Mouse (Mus musculus) neural tube, embryonic 15.5 days (tissue): ENCODE results near the gene Adh6a. TPM values are rescaled to one million over a fixed set of nuclear protein-coding genes. Genes with fewer than 3 reads are reported as not detected.

Experiments
- ATAC-seq: fragments of 200-750 bp; cut with Nextera tagmentation; 2 replicates; pipeline ENCODE4 v1.8.0; 2017; ENCODE audit warnings: mild to moderate bottlenecking, moderate TSS enrichment, moderate library complexity; ENCODE audit not compliant: low FRiP score
- H3K27ac ChIP-seq: fragments of 300-500 bp; sonication (generic); replicated peaks from 2 replicates; pipeline ENCODE4 v1.5.1; 2015; ENCODE audit warnings: mild to moderate bottlenecking, inconsistent platforms
- H3K27me3 ChIP-seq: fragments of 300-500 bp; sonication (generic); replicated peaks from 2 replicates; pipeline ENCODE4 v1.6.1; 2015; ENCODE audit warnings: inconsistent platforms
- H3K36me3 ChIP-seq: fragments of 300-500 bp; sonication (generic); 2 replicates; pipeline ENCODE4 v1.6.1; 2015; ENCODE audit warnings: inconsistent platforms
- H3K4me1 ChIP-seq: fragments of 300-500 bp; sonication (generic); 2 replicates; pipeline ENCODE4 v1.6.1; 2015; ENCODE audit warnings: inconsistent platforms
- H3K4me2 ChIP-seq: fragments of 300-500 bp; sonication (generic); 2 replicates; pipeline ENCODE4 v1.6.1; 2015; ENCODE audit warnings: inconsistent platforms, mild to moderate bottlenecking, moderate library complexity
- H3K4me3 ChIP-seq: fragments of 300-500 bp; sonication (generic); replicated peaks from 2 replicates; pipeline ENCODE4 v1.5.1; 2015; ENCODE audit warnings: mild to moderate bottlenecking, inconsistent platforms
- H3K9ac ChIP-seq: fragments of 300-500 bp; sonication (generic); replicated peaks from 2 replicates; pipeline ENCODE4 v1.6.1; 2015; ENCODE audit warnings: mild to moderate bottlenecking, inconsistent platforms
- H3K9me3 ChIP-seq: fragments of 300-500 bp; sonication (generic); replicated peaks from 2 replicates; pipeline ENCODE4 v1.6.1; 2016; ENCODE audit warnings: inconsistent platforms
- WGBS: fragments of 180-500 bp; shearing (Covaris S2); methylation state at CpG from one replicate; pipeline ENCODE4 v1.1.7; 2015; ENCODE audit warnings: mixed read lengths; 5-methylcytosine and 5-hydroxymethylcytosine counted together
- polyA plus RNA-seq: library from polyadenylated mRNA; unstranded; fragments of >200 nt; fragmentation: Nextera tagmentation; extraction: Ambion mirVana; gene quantifications from 2 replicates; pipeline ENCODE4 v1.2.1, GENCODE M21; 2015

Adh6a gene
- polyA plus RNA-seq, 1 experiment from 2014 or later, result 0.12 TPM

- Histone ChIP-seq H3K27ac (no peak overlapping the region), H3K4me2 (no peak overlapping the region), H3K4me1 (no peaks in the 10 kb centered on the region), H3K9ac (no peak overlapping the region), H3K9me3 (0 out of 2 replicates have a peak, but pooled peaks cover 11% of the 10 kb centered on the region), H3K36me3 (no peaks in the 10 kb centered on the region), H3K4me3 (no peak overlapping the region), H3K27me3 (no peaks in the 10 kb centered on the region)
- ATAC-seq, result no peak
- WGBS, result 89% methylated on average over 7 of the region's 7 CpGs
Measured at GRCm38 (mm10) chr3:138293298-138293895, 19.7 kb upstream of the Adh6a start.

GRCm38 (mm10) chr3:138300130-138300529, 13.0 kb upstream of the Adh6a start:
- ATAC-seq, result no peak
- Histone ChIP-seq H3K9ac (no peak overlapping the region), H3K27ac (no peak overlapping the region), H3K4me1 (0 out of 2 replicates have a peak, but pooled peaks cover 6% of the 10 kb centered on the region), H3K36me3 (no peaks in the 10 kb centered on the region), H3K4me3 (no peak overlapping the region), H3K27me3 (no peaks in the 10 kb centered on the region), H3K4me2 (no peak overlapping the region), H3K9me3 (peaks cover 12% of the 10 kb centered on the region; the same call in 1 of the 2 replicates)
- WGBS, result 96% methylated on average over 9 of the region's 9 CpGs

- Histone ChIP-seq H3K36me3 (no peaks in the 10 kb centered on the region), H3K9ac (no peak overlapping the region), H3K9me3 (peaks cover 8% of the 10 kb centered on the region; the same call in 1 of the 2 replicates), H3K4me2 (no peak overlapping the region), H3K4me1 (peaks cover 11% of the 10 kb centered on the region; the same call in 1 of the 2 replicates), H3K27ac (no peak overlapping the region), H3K27me3 (no peaks in the 10 kb centered on the region), H3K4me3 (no peak overlapping the region)
- 43% methylated on average over 4 of the region's 4 CpGs for WGBS
- ATAC-seq, result no peak
Measured at GRCm38 (mm10) chr3:138302676-138303075, 10.4 kb upstream of the Adh6a start.

GRCm38 (mm10) chr3:138303771-138304488, 9.2 kb upstream of the Adh6a start:
- Histone ChIP-seq H3K27me3 (no peaks in the 10 kb centered on the region), H3K27ac (no peak overlapping the region), H3K4me2 (no peak overlapping the region), H3K4me3 (no peak overlapping the region), H3K4me1 (peaks cover 11% of the 10 kb centered on the region; the same call in 1 of the 2 replicates), H3K9me3 (no peaks in the 10 kb centered on the region; the same call in 1 of the 2 replicates), H3K36me3 (no peaks in the 10 kb centered on the region), H3K9ac (no peak overlapping the region)
- ATAC-seq, result no peak
- 73% methylated on average over 6 of the region's 6 CpGs for WGBS

- H3K36me3 ChIP-seq, result no peaks in the 10 kb centered on the region
- WGBS, result 52% methylated on average over 4 of the region's 4 CpGs
- H3K9ac ChIP-seq, result no peak overlapping the region
- no peak for ATAC-seq
- H3K4me3 ChIP-seq, result no peak overlapping the region
- peaks cover 11% of the 10 kb centered on the region; the same call in 1 of the 2 replicates for H3K4me1 ChIP-seq
- H3K4me2 ChIP-seq, result no peak overlapping the region
- no peaks in the 10 kb centered on the region for H3K27me3 ChIP-seq
- no peaks in the 10 kb centered on the region for H3K9me3 ChIP-seq
- no peak overlapping the region for H3K27ac ChIP-seq
Measured at GRCm38 (mm10) chr3:138304489-138304871, 8.6 kb upstream of the Adh6a start.

GRCm38 (mm10) chr3:138305486-138306289, 7.4 kb upstream of the Adh6a start:
- 74% methylated on average over 10 of the region's 10 CpGs for WGBS
- ATAC-seq, result no peak; the same call in 1 of the 2 replicates

GRCm38 (mm10) chr3:138306290-138306683, 6.8 kb upstream of the Adh6a start:
- no peak overlapping the region for H3K4me2 ChIP-seq
- H3K27me3 ChIP-seq, result no peaks in the 10 kb centered on the region
- no peak for ATAC-seq
- H3K9me3 ChIP-seq, result no peaks in the 10 kb centered on the region
- no peak overlapping the region for H3K9ac ChIP-seq
- H3K4me3 ChIP-seq, result no peak overlapping the region
- H3K36me3 ChIP-seq, result no peaks in the 10 kb centered on the region
- H3K4me1 ChIP-seq, result peaks cover 11% of the 10 kb centered on the region; the same call in 1 of the 2 replicates
- H3K27ac ChIP-seq, result no peak overlapping the region
- WGBS, result 54% methylated on average over 8 of the region's 8 CpGs

More at GRCm38 (mm10) chr3:138305486-138306289, 7.4 kb upstream of the Adh6a start:
- Histone ChIP-seq H3K4me3 (no peak overlapping the region), H3K27me3 (no peaks in the 10 kb centered on the region), H3K9ac (no peak overlapping the region), H3K36me3 (no peaks in the 10 kb centered on the region), H3K4me2 (no peak overlapping the region), H3K9me3 (no peaks in the 10 kb centered on the region), H3K4me1 (peaks cover 11% of the 10 kb centered on the region; the same call in 1 of the 2 replicates), H3K27ac (no peak overlapping the region)

- peaks cover 6% of the 10 kb centered on the region; the same call in 1 of the 2 replicates for H3K4me1 ChIP-seq
- H3K4me3 ChIP-seq, result no peak overlapping the region
- no peaks in the 10 kb centered on the region for H3K36me3 ChIP-seq
- H3K9me3 ChIP-seq, result no peaks in the 10 kb centered on the region
- H3K4me2 ChIP-seq, result no peak overlapping the region
- no peak overlapping the region for H3K27ac ChIP-seq
- WGBS, result 91% methylated on average over 8 of the region's 8 CpGs
- no peak overlapping the region for H3K9ac ChIP-seq
- no peaks in the 10 kb centered on the region for H3K27me3 ChIP-seq
- ATAC-seq, result no peak
Measured at GRCm38 (mm10) chr3:138309910-138310309, 3.2 kb upstream of the Adh6a start.

- Histone ChIP-seq H3K27me3 (no peaks in the 10 kb centered on the region), H3K9ac (no peak overlapping the region), H3K36me3 (no peaks in the 10 kb centered on the region), H3K27ac (no peak overlapping the region), H3K9me3 (no peaks in the 10 kb centered on the region), H3K4me1 (peaks cover 6% of the 10 kb centered on the region; the same call in 1 of the 2 replicates), H3K4me2 (no peak overlapping the region), H3K4me3 (no peak overlapping the region)
- no peak for ATAC-seq
- 88% methylated on average over 6 of the region's 6 CpGs for WGBS
Measured at GRCm38 (mm10) chr3:138311015-138311414, 2.1 kb upstream of the Adh6a start.

- H3K4me3 ChIP-seq, result no peak overlapping the region
- no peak overlapping the region for H3K27ac ChIP-seq
- H3K4me1 ChIP-seq, result no peaks in the 10 kb centered on the region
- H3K36me3 ChIP-seq, result no peaks in the 10 kb centered on the region
- H3K9ac ChIP-seq, result no peak overlapping the region
- H3K4me2 ChIP-seq, result no peak overlapping the region
- H3K9me3 ChIP-seq, result no peaks in the 10 kb centered on the region
- 94% methylated on average over 2 of the region's 2 CpGs for whole genome bisulfite sequencing
- ATAC-seq, result no peak
- no peaks in the 10 kb centered on the region for H3K27me3 ChIP-seq
Measured at GRCm38 (mm10) chr3:138316908-138317472, 3.9 kb downstream of the Adh6a start.

GRCm38 (mm10) chr3:138325001-138325400, 11.9 kb downstream of the Adh6a start:
- no peaks in the 10 kb centered on the region for H3K36me3 ChIP-seq
- H3K4me2 ChIP-seq, result no peak overlapping the region
- 78% methylated on average over 17 of the region's 17 CpGs for WGBS
- H3K27me3 ChIP-seq, result no peaks in the 10 kb centered on the region
- H3K27ac ChIP-seq, result no peak overlapping the region
- no peak overlapping the region for H3K9ac ChIP-seq
- H3K4me1 ChIP-seq, result no peaks in the 10 kb centered on the region
- H3K4me3 ChIP-seq, result no peak overlapping the region
- ATAC-seq, result no peak
- H3K9me3 ChIP-seq, result peaks cover 4% of the 10 kb centered on the region; the same call in 1 of the 2 replicates
